Mouse (Mus musculus): Measurements from ENCODE around the gene Ccin. TPM values are rescaled to one million over a fixed set of nuclear protein-coding genes. Genes with fewer than 3 reads are reported as not detected.

The Ccin gene
- not detected in 2 replicates for polyA plus RNA-seq (2015; fragmentation: Nextera tagmentation; extraction: Ambion mirVana)

GRCm38 (mm10) chr4:43983181-43983580 lies at the start of gene Ccin:
Ccin (plus strand) TSS chr4:43983483.
- no peak for ATAC-seq (ENCODE audit: low FRiP score, low read depth)
- H3K4me1 ChIP-seq (replicated peaks) = peaks cover 25% of the 10 kb centered on the region
- no peaks in the 10 kb centered on the region for H3K27me3 ChIP-seq
- 0 out of 2 replicates have a peak within 1 kb of the TSS, but pooled peaks have one; percentile 23 for H3K27ac ChIP-seq (replicated peaks)
- peak within 1 kb of the TSS; percentile 33 for H3K4me3 ChIP-seq
- H3K9ac ChIP-seq = peak within 1 kb of the TSS; percentile 35; the same call in 1 of the 2 replicates
- peak within 1 kb of the TSS; percentile 63 for H3K4me2 ChIP-seq
- 77% methylated on average over 11 of the region's 11 CpGs for WGBS
- H3K36me3 ChIP-seq = no peaks in the 10 kb centered on the region
- H3K9me3 ChIP-seq = no peaks in the 10 kb centered on the region

GRCm38 (mm10) chr4:43936186-43936585 lies 47.1 kb upstream of the Ccin start:
- no peak for ATAC-seq (ENCODE audit: low FRiP score, low read depth)
- H3K36me3 ChIP-seq = peaks cover 33% of the 10 kb centered on the region
- H3K27ac ChIP-seq (replicated peaks) = no peak overlapping the region
- H3K4me3 ChIP-seq = no peak overlapping the region
- no peaks in the 10 kb centered on the region for H3K27me3 ChIP-seq
- no peak overlapping the region for H3K4me2 ChIP-seq
- no peaks in the 10 kb centered on the region for H3K4me1 ChIP-seq (replicated peaks)
- WGBS = 95% methylated on average over 4 of the region's 4 CpGs
- no peak overlapping the region for H3K9ac ChIP-seq
- no peaks in the 10 kb centered on the region for H3K9me3 ChIP-seq

DNA sequence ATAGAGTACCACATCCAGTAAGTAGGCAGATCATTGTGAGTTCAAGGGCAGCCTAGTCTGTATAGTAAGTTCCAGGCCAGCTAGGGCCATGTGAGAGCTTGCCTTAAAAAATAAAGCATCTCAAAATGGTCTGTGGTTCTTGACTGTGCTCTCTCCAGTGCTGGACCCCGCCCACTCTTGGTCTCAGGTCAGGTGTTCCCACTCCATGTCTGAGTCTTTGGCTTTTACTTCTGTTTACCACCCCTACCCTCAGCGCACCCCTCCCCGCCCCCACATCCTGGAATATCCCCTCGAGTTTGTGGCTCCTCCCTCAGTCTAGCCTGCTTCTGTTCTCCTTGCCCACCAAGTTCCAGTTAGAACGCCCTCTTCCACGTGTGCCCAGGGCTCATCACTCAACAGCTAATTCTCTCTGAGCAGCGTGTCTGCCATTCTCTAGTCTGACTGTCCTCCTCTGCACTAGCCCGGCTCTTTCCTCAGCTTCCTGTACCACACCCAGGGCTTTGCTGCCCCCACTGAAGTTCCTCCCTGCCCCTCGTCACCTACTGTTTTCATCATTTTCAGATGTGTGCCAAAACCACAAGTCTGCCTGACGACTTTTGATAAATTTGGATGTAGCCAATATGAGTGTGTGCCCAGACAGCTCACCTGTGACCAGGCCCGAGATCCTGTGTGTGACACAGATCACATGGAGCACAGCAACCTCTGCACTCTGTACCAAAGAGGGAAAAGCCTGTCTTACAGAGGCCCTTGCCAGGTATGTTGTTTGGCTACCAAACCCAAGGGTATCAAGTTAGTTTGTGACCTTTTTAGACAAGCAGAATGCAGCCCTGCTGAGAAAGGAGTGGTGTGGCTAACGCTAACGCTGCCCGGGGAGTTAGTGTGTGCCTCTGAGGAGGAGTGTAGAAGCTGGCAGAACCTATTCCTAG lies 46.3 kb upstream of the Ccin start:
- H3K36me3 ChIP-seq = peaks cover 31% of the 10 kb centered on the region
- H3K4me1 ChIP-seq (replicated peaks) = no peaks in the 10 kb centered on the region
- no peak overlapping the region for H3K4me2 ChIP-seq
- H3K27ac ChIP-seq (replicated peaks) = no peak overlapping the region
- no peak for ATAC-seq (ENCODE audit: low FRiP score, low read depth)
- no peak overlapping the region for H3K4me3 ChIP-seq
- no peaks in the 10 kb centered on the region for H3K9me3 ChIP-seq
- WGBS = 86% methylated on average over 14 of the region's 14 CpGs
- no peaks in the 10 kb centered on the region for H3K27me3 ChIP-seq
- no peak overlapping the region for H3K9ac ChIP-seq

GRCm38 (mm10) chr4:43941315-43941714 lies 42.0 kb upstream of the Ccin start:
- peaks cover 40% of the 10 kb centered on the region for H3K36me3 ChIP-seq
- no peak overlapping the region for H3K27ac ChIP-seq (replicated peaks)
- no peaks in the 10 kb centered on the region for H3K27me3 ChIP-seq
- H3K9ac ChIP-seq = no peak overlapping the region
- 93% methylated on average over 5 of the region's 5 CpGs for WGBS
- H3K4me1 ChIP-seq (replicated peaks) = no peaks in the 10 kb centered on the region
- H3K4me2 ChIP-seq = no peak overlapping the region
- no peaks in the 10 kb centered on the region for H3K9me3 ChIP-seq
- H3K4me3 ChIP-seq = no peak overlapping the region
- ATAC-seq (ENCODE audit: low FRiP score, low read depth) = no peak

DNA sequence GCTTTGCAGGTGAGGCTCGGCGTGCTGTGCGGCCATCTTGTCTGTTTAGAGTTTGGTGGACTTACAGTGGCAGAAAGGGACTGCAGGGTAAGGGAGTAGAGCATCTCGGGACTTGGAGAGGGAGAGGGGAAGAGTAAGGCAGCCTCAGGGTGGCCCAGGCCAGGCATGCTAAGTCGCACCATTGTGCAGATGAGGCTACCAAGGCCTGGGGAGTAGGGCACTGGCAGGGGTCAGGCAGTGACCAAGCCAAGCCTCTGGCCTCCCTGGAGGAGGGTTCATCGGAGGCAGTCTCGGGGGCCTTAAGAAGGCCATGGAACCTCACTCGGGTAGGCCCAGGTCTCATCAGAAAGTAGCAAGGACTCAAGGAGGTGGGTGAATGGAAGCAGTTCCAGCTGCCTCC lies 40.9 kb upstream of the Ccin start:
- no peak for ATAC-seq (ENCODE audit: low FRiP score, low read depth)
- H3K27ac ChIP-seq (replicated peaks) = no peak overlapping the region
- no peak overlapping the region for H3K9ac ChIP-seq
- no peak overlapping the region for H3K4me3 ChIP-seq
- H3K27me3 ChIP-seq = no peaks in the 10 kb centered on the region
- no peak overlapping the region for H3K4me2 ChIP-seq
- no peaks in the 10 kb centered on the region for H3K9me3 ChIP-seq
- no peaks in the 10 kb centered on the region for H3K4me1 ChIP-seq (replicated peaks)
- peaks cover 40% of the 10 kb centered on the region for H3K36me3 ChIP-seq
- WGBS = 93% methylated on average over 8 of the region's 8 CpGs

DNA sequence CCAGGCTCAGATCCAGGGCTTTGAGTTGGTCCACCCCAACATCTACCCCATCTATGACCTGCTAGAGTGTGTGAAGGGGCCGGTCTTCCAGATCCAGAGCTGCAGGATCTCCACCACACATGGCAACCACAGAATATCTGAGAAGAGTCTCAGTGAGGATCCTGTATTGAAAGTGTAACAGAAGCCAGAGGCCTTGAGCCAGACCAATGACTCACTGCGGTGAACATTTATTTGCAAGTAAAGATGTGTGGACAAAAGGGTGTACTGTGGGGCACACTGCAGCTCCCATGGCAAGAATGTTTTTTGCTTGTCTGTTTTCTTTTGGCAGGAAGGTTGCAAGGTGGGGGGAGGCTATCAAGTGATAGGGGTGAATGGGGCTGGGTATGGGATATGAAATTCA lies 35.7 kb upstream of the Ccin start:
- no peaks in the 10 kb centered on the region for H3K9me3 ChIP-seq
- H3K4me2 ChIP-seq = no peak overlapping the region
- no peak overlapping the region for H3K27ac ChIP-seq (replicated peaks)
- 0 out of 2 replicates have a peak, but pooled peaks cover 12% of the 10 kb centered on the region for H3K36me3 ChIP-seq
- no peak overlapping the region for H3K9ac ChIP-seq
- 93% methylated on average over 2 of the region's 2 CpGs for WGBS
- H3K27me3 ChIP-seq = no peaks in the 10 kb centered on the region
- no peak overlapping the region for H3K4me3 ChIP-seq
- no peak for ATAC-seq (ENCODE audit: low FRiP score, low read depth)
- H3K4me1 ChIP-seq (replicated peaks) = no peaks in the 10 kb centered on the region

- no peaks in the 10 kb centered on the region for H3K27me3 ChIP-seq
- H3K4me3 ChIP-seq = peak within 1 kb of the TSS; percentile 83
- under 1% methylated on average over 45 of the region's 45 CpGs for WGBS
- ATAC-seq (ENCODE audit: low FRiP score, low read depth) = peak; percentile 89
- peaks cover 30% of the 10 kb centered on the region for H3K4me1 ChIP-seq (replicated peaks)
- peak within 1 kb of the TSS; percentile 81 for H3K27ac ChIP-seq (replicated peaks)
- peak within 1 kb of the TSS; percentile 99 for H3K4me2 ChIP-seq
- no peaks in the 10 kb centered on the region for H3K36me3 ChIP-seq
- no peaks in the 10 kb centered on the region for H3K9me3 ChIP-seq
- peak within 1 kb of the TSS; percentile 76 for H3K9ac ChIP-seq
These were observed 25.9 kb upstream of the Ccin start, which contains the start of gene Glipr2 for GRCm38 (mm10) chr4:43957292-43957845. Glipr2 (plus strand) TSS chr4:43957401.

- under 1% methylated on average over 26 of the region's 26 CpGs for WGBS
- Histone ChIP-seq H3K9ac (peak overlapping the region; percentile 76), H3K9me3 (no peaks in the 10 kb centered on the region), H3K4me1 (replicated peaks) (peaks cover 30% of the 10 kb centered on the region), H3K4me3 (peak overlapping the region; percentile 83), H3K27ac (replicated peaks) (peak overlapping the region; percentile 81), H3K36me3 (no peaks in the 10 kb centered on the region), H3K27me3 (no peaks in the 10 kb centered on the region), H3K4me2 (peak overlapping the region; percentile 99)
- peak; percentile 78 for ATAC-seq (ENCODE audit: low FRiP score, low read depth)
These were observed 25.3 kb upstream of the Ccin start for GRCm38 (mm10) chr4:43957846-43958461.

GRCm38 (mm10) chr4:43959523-43960179 lies 23.6 kb upstream of the Ccin start:
- no peak overlapping the region for H3K27ac ChIP-seq (replicated peaks)
- ATAC-seq (ENCODE audit: low FRiP score, low read depth) = no peak

DNA sequence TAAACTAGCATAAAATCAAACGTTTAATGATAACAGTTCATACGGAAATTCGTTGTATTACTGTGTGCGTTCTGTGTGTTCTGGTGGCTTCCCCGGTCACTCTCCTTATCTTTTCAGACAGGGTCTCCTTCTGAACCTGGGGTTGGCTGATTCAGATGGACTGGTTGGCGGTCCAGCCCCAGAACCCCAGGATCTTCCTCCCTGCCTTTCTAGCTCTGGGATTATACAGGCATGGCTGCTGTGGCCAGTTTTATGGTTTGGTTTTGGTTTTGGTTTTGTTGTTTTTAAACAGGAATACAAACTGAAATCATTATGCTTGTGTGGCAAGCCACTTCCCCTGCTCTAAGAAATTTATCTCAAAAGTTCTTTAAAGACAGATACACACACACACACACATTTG lies 23.1 kb upstream of the Ccin start:
- H3K9me3 ChIP-seq = no peaks in the 10 kb centered on the region
- peaks cover 30% of the 10 kb centered on the region for H3K4me1 ChIP-seq (replicated peaks)
- no peak overlapping the region for H3K4me3 ChIP-seq
- no peaks in the 10 kb centered on the region for H3K27me3 ChIP-seq
- no peak for ATAC-seq (ENCODE audit: low FRiP score, low read depth)
- H3K9ac ChIP-seq = no peak overlapping the region
- no peak overlapping the region for H3K27ac ChIP-seq (replicated peaks)
- H3K4me2 ChIP-seq = no peak overlapping the region
- H3K36me3 ChIP-seq = no peaks in the 10 kb centered on the region
- WGBS = 89% methylated on average over 6 of the region's 6 CpGs

More at GRCm38 (mm10) chr4:43959523-43960179, 23.6 kb upstream of the Ccin start:
- Histone ChIP-seq H3K4me1 (replicated peaks) (peaks cover 30% of the 10 kb centered on the region), H3K36me3 (no peaks in the 10 kb centered on the region), H3K9ac (no peak overlapping the region), H3K9me3 (no peaks in the 10 kb centered on the region), H3K4me3 (no peak overlapping the region), H3K4me2 (peak overlapping the region; percentile 99), H3K27me3 (no peaks in the 10 kb centered on the region)
- 77% methylated on average over 9 of the region's 9 CpGs for WGBS

- Histone ChIP-seq H3K4me3 (no peak overlapping the region), H3K9ac (no peak overlapping the region), H3K4me2 (no peak overlapping the region), H3K27ac (replicated peaks) (no peak overlapping the region), H3K4me1 (replicated peaks) (peaks cover 14% of the 10 kb centered on the region), H3K36me3 (no peaks in the 10 kb centered on the region), H3K9me3 (no peaks in the 10 kb centered on the region), H3K27me3 (no peaks in the 10 kb centered on the region)
- WGBS = 55% methylated on average over 2 of the region's 2 CpGs
- ATAC-seq (ENCODE audit: low FRiP score, low read depth) = no peak
These were observed 18.9 kb upstream of the Ccin start for GRCm38 (mm10) chr4:43964326-43964833.

Measured in hindbrain, embryonic 15.5 days (tissue).